Mouse (Mus musculus): ENCODE measurements around the gene Chrnb2. TPM values are rescaled to one million over a fixed set of nuclear protein-coding genes. Genes with fewer than 3 reads are reported as not detected.

The Chrnb2 gene
- polyA plus RNA-seq, 1 experiment from 2014 or later = 0.47 TPM

DNA sequence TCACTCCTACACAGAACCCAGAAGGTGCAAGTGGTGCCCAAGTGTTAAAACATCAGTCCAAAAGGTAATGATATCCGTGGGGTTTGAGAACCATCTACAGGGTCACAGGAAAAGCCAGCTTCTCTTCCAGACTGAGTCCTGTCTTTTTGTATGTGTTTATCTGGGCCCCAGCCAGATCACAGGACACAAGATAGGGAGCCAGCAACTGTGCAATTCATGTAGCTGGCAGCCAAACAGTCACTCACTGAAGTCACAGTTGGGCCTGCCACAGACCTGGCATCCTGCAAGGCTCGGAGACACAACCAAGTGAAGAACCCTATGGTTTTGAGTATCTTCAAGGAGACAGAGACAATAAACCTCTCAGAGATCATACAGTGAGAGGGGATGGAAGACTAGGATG, 6.6 kb downstream of the Chrnb2 start:
- H3K27me3 ChIP-seq (ENCODE audit: insufficient read depth, low read length) = no peaks in the 10 kb centered on the region
- no peaks in the 10 kb centered on the region for H3K9me3 ChIP-seq (replicated peaks; ENCODE audit: low read length)
- DNase-seq (ENCODE audit: low spot score) = no peak
- no peak for TF ChIP-seq CTCF (IDR thresholded peaks at IDR 0.05; ENCODE audit: low read depth)
- no peak overlapping the region for H3K9ac ChIP-seq (ENCODE audit: low read depth, low read length)
- 61% methylated on average over 2 of the region's 2 CpGs for WGBS
- no peaks in the 10 kb centered on the region for H3K4me1 ChIP-seq (replicated peaks; ENCODE audit: insufficient read depth, low read length)
- ATAC-seq (replicated peaks; ENCODE audit: low FRiP score, low read depth) = no peak
- H3K27ac ChIP-seq = no peak overlapping the region
- no peaks in the 10 kb centered on the region for H3K36me3 ChIP-seq (ENCODE audit: insufficient read depth, low read length)
- no peak overlapping the region for H3K4me2 ChIP-seq (ENCODE audit: low read length)
- H3K4me3 ChIP-seq (replicated peaks; ENCODE audit: low read depth, low read length) = no peak overlapping the region

DNA sequence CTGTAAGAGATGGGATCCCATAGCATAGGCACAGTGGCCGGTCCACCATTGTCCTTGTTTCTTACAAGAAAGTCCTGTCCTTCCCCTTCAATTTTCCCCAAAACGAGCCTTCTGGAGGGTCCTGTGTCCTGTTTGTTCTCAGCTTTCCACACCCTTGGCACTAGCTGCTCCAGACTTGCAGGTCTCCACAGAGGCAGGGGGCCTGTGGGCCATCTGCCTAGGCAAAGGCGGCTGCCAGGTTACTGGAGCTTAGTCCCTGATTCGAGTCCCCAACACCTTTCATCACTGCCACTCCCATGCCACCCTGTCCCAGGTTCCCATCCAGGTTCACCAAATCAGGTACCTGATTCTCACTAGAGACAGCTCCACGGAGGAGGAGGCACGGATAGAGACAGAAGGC, 9.1 kb downstream of the Chrnb2 start:
- no peak for TF ChIP-seq CTCF (IDR thresholded peaks at IDR 0.05; ENCODE audit: low read depth)
- 73% methylated on average over 6 of the region's 6 CpGs for WGBS
- DNase-seq (ENCODE audit: low spot score) = no peak
- Histone ChIP-seq H3K9me3 (replicated peaks; ENCODE audit: low read length) (no peaks in the 10 kb centered on the region), H3K27me3 (ENCODE audit: insufficient read depth, low read length) (no peaks in the 10 kb centered on the region), H3K27ac (no peak overlapping the region), H3K4me1 (replicated peaks; ENCODE audit: insufficient read depth, low read length) (no peaks in the 10 kb centered on the region), H3K36me3 (ENCODE audit: insufficient read depth, low read length) (peaks cover 11% of the 10 kb centered on the region; the same call in 1 of the 2 replicates), H3K4me3 (replicated peaks; ENCODE audit: low read depth, low read length) (no peak overlapping the region), H3K9ac (ENCODE audit: low read depth, low read length) (no peak overlapping the region), H3K4me2 (ENCODE audit: low read length) (no peak overlapping the region)
- no peak for ATAC-seq (replicated peaks; ENCODE audit: low FRiP score, low read depth)

DNA sequence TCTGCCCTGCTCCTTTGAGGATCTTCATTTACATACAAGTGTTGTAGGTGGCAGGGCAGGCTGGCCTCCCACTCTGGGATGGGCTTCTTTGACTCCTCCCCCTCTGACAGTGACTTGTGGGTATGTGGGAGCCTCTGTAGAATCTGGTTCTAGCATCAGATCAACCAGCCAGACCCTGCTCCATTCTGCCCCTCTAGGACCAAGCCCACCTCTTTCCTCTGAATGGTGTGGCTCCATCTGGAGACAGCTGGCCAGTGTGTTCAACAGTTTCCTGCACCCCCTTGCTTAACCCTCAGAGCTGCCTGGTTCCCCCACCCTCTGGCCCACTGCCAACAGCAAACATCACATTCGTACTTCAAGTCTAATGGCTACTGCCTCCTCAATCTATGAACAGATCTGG, 12.1 kb downstream of the Chrnb2 start:
- ATAC-seq (replicated peaks; ENCODE audit: low FRiP score, low read depth) (no peak), DNase-seq (ENCODE audit: low spot score) (peak; percentile 5)
- H3K27me3 ChIP-seq (ENCODE audit: insufficient read depth, low read length) = no peaks in the 10 kb centered on the region
- H3K4me3 ChIP-seq (replicated peaks; ENCODE audit: low read depth, low read length) = no peak overlapping the region
- H3K27ac ChIP-seq = no peak overlapping the region
- no peaks in the 10 kb centered on the region for H3K4me1 ChIP-seq (replicated peaks; ENCODE audit: insufficient read depth, low read length)
- H3K4me2 ChIP-seq (ENCODE audit: low read length) = no peak overlapping the region
- H3K36me3 ChIP-seq (ENCODE audit: insufficient read depth, low read length) = peaks cover 30% of the 10 kb centered on the region
- no peak for TF ChIP-seq CTCF (IDR thresholded peaks at IDR 0.05; ENCODE audit: low read depth)
- H3K9me3 ChIP-seq (replicated peaks; ENCODE audit: low read length) = no peaks in the 10 kb centered on the region
- 46% methylated on average over 1 of the region's 1 CpGs for WGBS
- no peak overlapping the region for H3K9ac ChIP-seq (ENCODE audit: low read depth, low read length)

DNA sequence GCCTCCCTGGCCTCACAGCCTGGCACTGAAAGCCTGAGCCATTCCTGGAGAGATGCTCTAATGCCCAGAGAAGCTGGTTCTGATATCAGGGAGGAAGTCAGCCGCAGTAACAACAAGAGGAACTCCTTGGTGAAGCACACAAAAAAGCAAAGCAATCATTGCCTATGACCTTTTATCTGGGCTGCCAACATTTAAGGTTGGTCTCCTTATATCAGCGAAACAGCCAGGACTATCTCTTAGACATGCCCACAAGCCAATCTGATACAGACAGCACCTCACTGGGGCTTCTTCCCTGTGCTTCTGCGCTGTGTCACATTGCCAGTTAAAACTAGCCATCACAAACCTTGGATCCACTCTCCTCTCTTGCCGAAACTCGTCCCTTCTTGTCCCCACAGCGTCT, 25.9 kb downstream of the Chrnb2 start:
- Histone ChIP-seq H3K9ac (ENCODE audit: low read depth, low read length) (no peak overlapping the region), H3K27ac (no peak overlapping the region), H3K4me3 (replicated peaks; ENCODE audit: low read depth, low read length) (no peak overlapping the region), H3K36me3 (ENCODE audit: insufficient read depth, low read length) (peaks cover 50% of the 10 kb centered on the region), H3K9me3 (replicated peaks; ENCODE audit: low read length) (no peaks in the 10 kb centered on the region), H3K4me2 (ENCODE audit: low read length) (no peak overlapping the region), H3K27me3 (ENCODE audit: insufficient read depth, low read length) (no peaks in the 10 kb centered on the region), H3K4me1 (replicated peaks; ENCODE audit: insufficient read depth, low read length) (no peaks in the 10 kb centered on the region)
- ATAC-seq (replicated peaks; ENCODE audit: low FRiP score, low read depth) = no peak
- no peak for TF ChIP-seq CTCF (IDR thresholded peaks at IDR 0.05; ENCODE audit: low read depth)
- 97% methylated on average over 6 of the region's 6 CpGs for WGBS
- DNase-seq (ENCODE audit: low spot score) = no peak

DNA sequence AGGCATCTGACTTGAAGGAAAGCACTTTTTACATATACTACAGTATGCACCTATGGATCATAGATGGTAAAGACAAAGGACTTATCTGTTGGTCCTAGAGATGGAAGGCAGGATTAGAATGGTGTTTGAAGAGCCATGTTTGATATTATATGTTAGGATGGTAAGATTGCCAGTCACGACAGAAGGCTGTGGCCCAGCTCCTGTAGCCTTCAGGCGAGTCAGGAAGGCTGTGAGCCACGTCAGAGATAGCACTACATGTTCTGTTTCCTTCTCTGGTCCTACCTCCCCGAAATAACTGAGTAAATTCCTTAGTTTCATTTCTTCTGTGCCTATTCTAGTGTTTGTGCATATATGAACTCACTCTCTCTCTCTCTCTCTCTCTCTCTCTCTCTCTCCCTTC, 32.3 kb downstream of the Chrnb2 start:
- ATAC-seq (replicated peaks; ENCODE audit: low FRiP score, low read depth) = no peak
- H3K4me3 ChIP-seq (replicated peaks; ENCODE audit: low read depth, low read length) = no peak overlapping the region

DNA sequence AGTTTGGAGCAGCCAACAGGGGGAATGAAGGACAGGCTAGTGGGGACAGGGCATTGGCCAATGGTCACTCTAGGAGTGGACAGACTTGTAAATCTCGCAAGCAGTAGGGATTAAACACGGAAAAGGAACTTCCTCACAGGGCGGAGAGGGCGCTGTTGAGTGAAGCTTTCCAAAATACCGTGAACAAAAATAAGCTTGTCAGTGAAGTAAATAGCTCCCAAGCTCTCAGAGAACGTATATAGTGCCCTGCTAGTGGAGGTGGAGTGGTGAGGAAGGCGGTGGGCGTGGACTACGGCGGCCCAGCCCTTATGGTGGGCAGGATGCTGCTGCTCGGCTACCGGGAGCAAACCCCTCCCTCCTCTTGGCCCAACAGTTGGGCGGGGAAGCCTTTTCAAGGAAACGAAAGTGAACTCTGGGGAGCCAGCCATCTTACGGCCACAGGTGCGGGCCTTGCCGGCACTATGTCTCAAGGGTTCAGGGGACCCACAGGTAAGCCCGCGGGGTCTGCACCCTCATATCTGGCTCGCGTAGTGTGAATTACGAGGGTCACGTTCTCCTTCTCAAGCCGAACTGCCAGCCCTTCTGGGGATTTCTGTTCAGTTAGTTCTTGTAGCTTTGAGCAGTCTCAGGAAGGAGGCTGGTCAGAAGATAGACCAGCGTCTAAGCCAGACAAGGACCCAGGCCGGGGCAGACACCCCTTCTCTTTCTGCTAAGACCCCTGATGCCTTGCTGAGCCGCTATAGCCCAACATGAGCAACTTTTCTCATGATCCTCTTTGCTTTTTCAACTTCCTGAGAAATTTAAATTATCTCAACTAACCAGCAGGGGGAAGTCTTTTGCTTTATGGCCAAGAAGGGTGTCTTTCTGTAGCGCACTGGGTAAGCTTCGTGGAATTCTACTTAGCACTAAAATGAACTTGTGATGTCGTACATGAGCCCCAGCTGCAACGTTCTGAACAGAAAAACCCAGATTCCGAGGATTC, 33.8 kb downstream of the Chrnb2 start:
- Histone ChIP-seq H3K9me3 (replicated peaks; ENCODE audit: low read length) (no peaks in the 10 kb centered on the region), H3K4me1 (replicated peaks; ENCODE audit: insufficient read depth, low read length) (peaks cover 8% of the 10 kb centered on the region), H3K4me2 (ENCODE audit: low read length) (peak overlapping the region; percentile 69), H3K27me3 (ENCODE audit: insufficient read depth, low read length) (no peaks in the 10 kb centered on the region), H3K27ac (peak overlapping the region; percentile 94), H3K36me3 (ENCODE audit: insufficient read depth, low read length) (peaks cover 2% of the 10 kb centered on the region; the same call in 1 of the 2 replicates), H3K9ac (ENCODE audit: low read depth, low read length) (peak overlapping the region; percentile 82), H3K4me3 (replicated peaks; ENCODE audit: low read depth, low read length) (peak overlapping the region; percentile 78)
- peak; percentile 76 for TF ChIP-seq CTCF (IDR thresholded peaks at IDR 0.05; ENCODE audit: low read depth)
- WGBS = 1% methylated on average over 32 of the region's 32 CpGs
- ATAC-seq (replicated peaks; ENCODE audit: low FRiP score, low read depth) (peak; percentile 94), DNase-seq (ENCODE audit: low spot score) (peak; percentile 96)

More for the DNA sequence above, 32.3 kb downstream of the Chrnb2 start:
- Histone ChIP-seq H3K4me1 (replicated peaks; ENCODE audit: insufficient read depth, low read length) (peaks cover 8% of the 10 kb centered on the region), H3K9ac (ENCODE audit: low read depth, low read length) (no peak overlapping the region), H3K36me3 (ENCODE audit: insufficient read depth, low read length) (peaks cover 10% of the 10 kb centered on the region), H3K9me3 (replicated peaks; ENCODE audit: low read length) (no peaks in the 10 kb centered on the region), H3K4me2 (ENCODE audit: low read length) (peak overlapping the region; percentile 69), H3K27me3 (ENCODE audit: insufficient read depth, low read length) (no peaks in the 10 kb centered on the region), H3K27ac (no peak overlapping the region)
- WGBS = 91% methylated on average over 4 of the region's 4 CpGs
- DNase-seq (ENCODE audit: low spot score) = no peak
- no peak for TF ChIP-seq CTCF (IDR thresholded peaks at IDR 0.05; ENCODE audit: low read depth)

Measured in kidney, postnatal 0 days (tissue).